Mouse (Mus musculus): ENCODE measurements around the gene Fbxo47. TPM values are rescaled to one million over a fixed set of nuclear protein-coding genes. Genes with fewer than 3 reads are reported as not detected.

Gene Fbxo47
- polyA plus RNA-seq, 1 experiment from 2014 or later: 0.47 TPM

DNA sequence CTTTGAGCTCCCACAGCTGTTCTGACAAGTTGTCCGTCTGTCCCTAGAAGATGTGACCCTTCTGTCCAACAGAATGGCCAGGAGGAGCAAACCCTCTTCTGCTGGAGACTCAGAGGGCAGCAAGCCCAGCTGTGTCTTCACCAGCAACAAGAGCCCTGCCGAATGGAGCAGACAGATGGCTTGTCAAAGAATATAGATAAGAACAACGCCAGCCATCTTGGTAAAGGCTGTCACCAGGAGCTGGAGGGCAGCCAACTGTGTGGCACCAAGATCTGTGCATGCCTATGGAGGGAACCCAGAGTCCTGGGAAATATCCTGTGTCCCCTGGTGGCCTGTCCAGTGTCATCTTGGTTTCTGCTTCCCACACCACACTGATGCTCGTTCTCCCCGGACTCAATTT, 24.0 kb upstream of the Fbxo47 start:
- no peak for ATAC-seq (ENCODE audit: low FRiP score, low TSS enrichment)
- Histone ChIP-seq H3K9me3 (ENCODE audit: control insufficient read depth, low read length) (no peaks in the 10 kb centered on the region), H3K4me1 (ENCODE audit: control insufficient read depth, insufficient read depth, low read length) (no peaks in the 10 kb centered on the region), H3K27ac (ENCODE audit: low read depth, low read length) (no peak overlapping the region), H3K27me3 (ENCODE audit: control insufficient read depth, insufficient read depth, low read length) (no peaks in the 10 kb centered on the region), H3K4me2 (replicated peaks; ENCODE audit: low read depth, low read length) (no peak overlapping the region), H3K36me3 (ENCODE audit: control insufficient read depth, insufficient read depth, low read length) (no peaks in the 10 kb centered on the region), H3K9ac (ENCODE audit: low read depth, low read length) (no peak overlapping the region), H3K4me3 (ENCODE audit: low read length) (no peak overlapping the region)
- WGBS: 84% methylated on average over 5 of the region's 5 CpGs

DNA sequence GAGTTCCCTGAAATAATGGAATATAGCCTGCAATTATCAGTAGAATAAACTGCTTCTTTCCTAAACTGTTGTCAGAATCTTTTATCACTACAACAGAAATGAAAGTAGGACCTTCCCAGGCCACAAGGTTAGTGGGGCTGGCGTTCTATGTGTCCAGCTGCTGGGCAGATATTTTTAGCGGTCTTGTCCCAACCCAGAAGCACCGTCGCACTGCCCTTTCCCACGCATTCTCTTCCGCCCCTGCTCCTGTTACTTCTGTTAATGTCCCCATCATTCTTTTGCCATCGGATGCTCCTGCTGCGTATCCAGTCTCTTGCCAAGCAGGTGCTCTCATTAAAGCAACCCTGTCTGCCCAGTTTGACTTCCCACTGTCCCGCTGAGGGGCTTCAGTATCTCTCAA, 23.0 kb upstream of the Fbxo47 start:
- Histone ChIP-seq H3K4me3 (ENCODE audit: low read length) (no peak overlapping the region), H3K9ac (ENCODE audit: low read depth, low read length) (no peak overlapping the region), H3K4me2 (replicated peaks; ENCODE audit: low read depth, low read length) (no peak overlapping the region), H3K27ac (ENCODE audit: low read depth, low read length) (no peak overlapping the region), H3K36me3 (ENCODE audit: control insufficient read depth, insufficient read depth, low read length) (no peaks in the 10 kb centered on the region), H3K4me1 (ENCODE audit: control insufficient read depth, insufficient read depth, low read length) (no peaks in the 10 kb centered on the region), H3K9me3 (ENCODE audit: control insufficient read depth, low read length) (no peaks in the 10 kb centered on the region), H3K27me3 (ENCODE audit: control insufficient read depth, insufficient read depth, low read length) (no peaks in the 10 kb centered on the region)
- ATAC-seq (ENCODE audit: low FRiP score, low TSS enrichment): no peak
- WGBS: 83% methylated on average over 9 of the region's 9 CpGs

DNA sequence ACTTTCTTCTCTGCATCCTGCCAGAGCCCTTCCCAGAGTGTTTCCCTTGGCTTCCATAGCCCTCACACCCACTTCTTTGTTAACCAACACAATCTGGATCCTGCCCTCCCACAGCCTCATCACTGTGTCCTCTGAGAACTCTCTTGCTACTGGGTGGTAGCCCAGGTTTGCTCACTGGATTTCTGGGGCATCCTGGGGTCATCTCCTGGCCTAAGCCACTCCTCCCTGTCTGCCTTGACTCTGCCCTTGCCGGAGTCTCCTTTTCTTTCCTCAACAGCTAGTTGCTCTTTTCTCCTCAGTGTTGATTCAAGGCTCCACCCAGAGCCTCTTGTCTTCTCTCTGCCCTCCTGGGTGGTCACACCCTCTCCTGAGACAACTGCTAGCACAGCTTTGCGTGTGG, 22.0 kb upstream of the Fbxo47 start:
- Histone ChIP-seq H3K36me3 (ENCODE audit: control insufficient read depth, insufficient read depth, low read length) (no peaks in the 10 kb centered on the region), H3K4me2 (replicated peaks; ENCODE audit: low read depth, low read length) (no peak overlapping the region), H3K4me1 (ENCODE audit: control insufficient read depth, insufficient read depth, low read length) (no peaks in the 10 kb centered on the region), H3K4me3 (ENCODE audit: low read length) (no peak overlapping the region), H3K9ac (ENCODE audit: low read depth, low read length) (no peak overlapping the region), H3K27me3 (ENCODE audit: control insufficient read depth, insufficient read depth, low read length) (no peaks in the 10 kb centered on the region), H3K9me3 (ENCODE audit: control insufficient read depth, low read length) (no peaks in the 10 kb centered on the region), H3K27ac (ENCODE audit: low read depth, low read length) (no peak overlapping the region)
- no peak for ATAC-seq (ENCODE audit: low FRiP score, low TSS enrichment)
- 76% methylated on average over 2 of the region's 2 CpGs for WGBS

DNA sequence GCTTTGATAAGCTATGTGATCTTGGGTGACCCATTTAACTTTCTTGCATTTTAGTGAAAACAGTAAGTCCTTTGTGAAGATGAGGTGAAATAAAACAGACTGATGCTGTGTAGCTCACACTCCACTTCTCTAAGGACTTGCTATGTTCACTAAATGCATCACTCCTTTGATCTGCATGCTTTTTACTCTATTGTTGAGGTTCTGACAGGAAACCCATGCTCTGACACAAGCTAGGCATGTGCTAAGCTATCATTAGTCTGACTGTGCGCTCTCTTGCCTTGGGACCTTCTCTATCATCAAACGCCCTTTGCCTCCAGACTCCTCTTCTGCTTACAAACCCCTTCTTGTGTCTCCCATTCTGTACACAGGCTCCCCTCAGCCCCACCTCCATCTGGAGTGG, 21.6 kb upstream of the Fbxo47 start:
- WGBS: 92% methylated on average over 2 of the region's 2 CpGs
- Histone ChIP-seq H3K4me1 (ENCODE audit: control insufficient read depth, insufficient read depth, low read length) (no peaks in the 10 kb centered on the region), H3K9ac (ENCODE audit: low read depth, low read length) (no peak overlapping the region), H3K27me3 (ENCODE audit: control insufficient read depth, insufficient read depth, low read length) (no peaks in the 10 kb centered on the region), H3K27ac (ENCODE audit: low read depth, low read length) (no peak overlapping the region), H3K4me3 (ENCODE audit: low read length) (no peak overlapping the region), H3K4me2 (replicated peaks; ENCODE audit: low read depth, low read length) (no peak overlapping the region), H3K36me3 (ENCODE audit: control insufficient read depth, insufficient read depth, low read length) (no peaks in the 10 kb centered on the region), H3K9me3 (ENCODE audit: control insufficient read depth, low read length) (no peaks in the 10 kb centered on the region)
- ATAC-seq (ENCODE audit: low FRiP score, low TSS enrichment): no peak

DNA sequence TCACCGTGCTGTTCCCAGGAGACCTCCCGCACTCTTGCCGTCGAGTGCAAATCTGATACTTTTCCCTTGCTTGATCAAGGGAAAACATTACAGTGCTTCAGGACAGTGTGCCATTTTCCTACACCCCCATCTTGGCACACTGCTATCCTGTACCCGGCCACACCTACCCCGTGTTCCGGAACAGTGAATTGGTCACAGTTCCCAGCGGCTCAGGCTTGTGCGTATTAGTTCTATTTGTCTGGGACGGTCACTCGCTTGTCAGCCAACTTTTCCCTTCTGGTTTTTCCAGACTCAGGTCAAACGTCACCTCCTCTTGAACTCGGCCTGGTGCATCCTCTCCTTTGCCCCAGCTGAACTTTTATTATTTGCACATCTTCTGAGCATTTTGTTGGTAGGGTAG, 20.8 kb upstream of the Fbxo47 start:
- H3K27ac ChIP-seq (ENCODE audit: low read depth, low read length): no peak overlapping the region
- H3K4me3 ChIP-seq (ENCODE audit: low read length): no peak overlapping the region
- no peak for ATAC-seq (ENCODE audit: low FRiP score, low TSS enrichment)
- no peaks in the 10 kb centered on the region for H3K36me3 ChIP-seq (ENCODE audit: control insufficient read depth, insufficient read depth, low read length)
- H3K27me3 ChIP-seq (ENCODE audit: control insufficient read depth, insufficient read depth, low read length): no peaks in the 10 kb centered on the region
- H3K9ac ChIP-seq (ENCODE audit: low read depth, low read length): no peak overlapping the region
- WGBS: 67% methylated on average over 13 of the region's 13 CpGs
- H3K9me3 ChIP-seq (ENCODE audit: control insufficient read depth, low read length): no peaks in the 10 kb centered on the region
- no peak overlapping the region for H3K4me2 ChIP-seq (replicated peaks; ENCODE audit: low read depth, low read length)
- H3K4me1 ChIP-seq (ENCODE audit: control insufficient read depth, insufficient read depth, low read length): no peaks in the 10 kb centered on the region

DNA sequence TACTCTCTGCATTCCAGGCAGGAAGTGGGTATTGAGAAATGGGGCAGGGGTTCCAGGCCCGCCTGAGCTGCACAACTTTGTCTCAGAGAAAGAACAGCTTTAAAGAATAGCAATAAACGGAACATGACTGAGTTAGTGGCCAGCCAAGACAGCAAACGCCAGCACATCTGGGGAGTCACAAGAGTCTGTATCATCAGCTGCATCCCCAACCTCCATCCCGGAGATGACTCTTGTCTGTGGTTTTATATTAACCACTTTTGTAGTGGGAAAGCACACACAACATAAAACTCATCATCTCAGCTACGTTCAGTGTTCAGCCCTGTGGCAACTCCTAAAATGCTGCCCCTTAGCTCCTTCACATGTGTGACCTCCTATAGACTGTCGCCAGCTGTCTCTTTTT, 17.9 kb upstream of the Fbxo47 start:
- ATAC-seq (ENCODE audit: low FRiP score, low TSS enrichment): no peak
- Histone ChIP-seq H3K9ac (ENCODE audit: low read depth, low read length) (no peak overlapping the region), H3K9me3 (ENCODE audit: control insufficient read depth, low read length) (no peaks in the 10 kb centered on the region), H3K4me2 (replicated peaks; ENCODE audit: low read depth, low read length) (no peak overlapping the region), H3K27me3 (ENCODE audit: control insufficient read depth, insufficient read depth, low read length) (no peaks in the 10 kb centered on the region), H3K36me3 (ENCODE audit: control insufficient read depth, insufficient read depth, low read length) (no peaks in the 10 kb centered on the region), H3K4me3 (ENCODE audit: low read length) (no peak overlapping the region), H3K4me1 (ENCODE audit: control insufficient read depth, insufficient read depth, low read length) (no peaks in the 10 kb centered on the region), H3K27ac (ENCODE audit: low read depth, low read length) (no peak overlapping the region)
- 81% methylated on average over 6 of the region's 6 CpGs for WGBS

DNA sequence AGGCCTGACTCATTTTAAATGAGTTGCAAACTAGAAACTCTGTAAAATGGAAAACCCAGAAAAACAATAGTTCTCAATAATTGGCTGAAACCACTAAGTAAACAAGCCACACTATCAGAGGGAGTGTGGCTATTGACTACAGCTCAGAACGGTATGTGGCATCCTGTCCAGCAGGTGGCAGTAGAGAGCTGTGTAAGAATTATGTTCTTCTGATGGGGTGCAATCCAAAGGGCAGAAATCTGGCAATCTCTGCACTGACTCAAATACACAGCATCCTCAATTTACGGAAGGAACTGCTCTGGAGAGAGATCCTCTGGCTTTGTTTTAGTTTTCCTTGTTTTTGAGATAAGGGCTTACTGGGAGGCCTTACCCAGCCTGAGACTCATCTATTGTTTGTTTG, 15.9 kb upstream of the Fbxo47 start:
- Histone ChIP-seq H3K27ac (ENCODE audit: low read depth, low read length) (no peak overlapping the region), H3K4me3 (ENCODE audit: low read length) (no peak overlapping the region), H3K36me3 (ENCODE audit: control insufficient read depth, insufficient read depth, low read length) (no peaks in the 10 kb centered on the region), H3K27me3 (ENCODE audit: control insufficient read depth, insufficient read depth, low read length) (no peaks in the 10 kb centered on the region), H3K4me1 (ENCODE audit: control insufficient read depth, insufficient read depth, low read length) (no peaks in the 10 kb centered on the region), H3K9ac (ENCODE audit: low read depth, low read length) (no peak overlapping the region), H3K9me3 (ENCODE audit: control insufficient read depth, low read length) (no peaks in the 10 kb centered on the region), H3K4me2 (replicated peaks; ENCODE audit: low read depth, low read length) (no peak overlapping the region)
- peak; percentile 86 for ATAC-seq (ENCODE audit: low FRiP score, low TSS enrichment)
- WGBS: 6% methylated on average over 2 of the region's 2 CpGs

DNA sequence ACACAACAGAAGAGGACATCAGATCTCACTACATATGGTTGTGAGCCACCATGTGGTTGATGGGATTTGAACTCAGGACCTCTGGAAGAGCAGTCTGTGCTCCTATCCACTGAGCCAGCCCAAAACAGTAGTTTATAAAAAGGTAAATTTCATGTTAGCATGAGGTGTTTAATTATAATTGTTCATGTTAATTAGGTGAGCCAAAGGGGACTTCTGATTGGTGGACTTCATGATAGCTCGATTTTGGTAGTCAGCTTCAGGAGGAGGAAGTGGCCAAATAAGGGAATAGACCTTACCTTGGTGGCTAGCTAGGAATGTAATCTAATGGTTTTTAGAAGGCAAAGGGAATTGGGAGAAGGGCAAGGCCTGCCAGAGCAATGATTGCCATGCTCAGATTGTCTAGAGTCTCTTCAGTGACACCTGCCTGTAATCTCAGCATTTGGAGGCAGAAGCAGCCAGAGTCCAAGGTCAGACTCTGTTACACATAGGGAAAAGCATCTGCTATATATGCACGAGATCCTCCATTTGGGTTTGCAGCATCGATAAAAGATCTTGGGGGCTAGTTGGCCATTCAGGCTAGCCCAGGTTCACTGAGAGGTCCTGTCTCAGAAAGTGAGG, 13.7 kb upstream of the Fbxo47 start:
- H3K4me3 ChIP-seq (ENCODE audit: low read length): no peak overlapping the region
- no peaks in the 10 kb centered on the region for H3K36me3 ChIP-seq (ENCODE audit: control insufficient read depth, insufficient read depth, low read length)
- H3K27ac ChIP-seq (ENCODE audit: low read depth, low read length): no peak overlapping the region
- H3K27me3 ChIP-seq (ENCODE audit: control insufficient read depth, insufficient read depth, low read length): no peaks in the 10 kb centered on the region
- no peaks in the 10 kb centered on the region for H3K4me1 ChIP-seq (ENCODE audit: control insufficient read depth, insufficient read depth, low read length)
- 81% methylated on average over 3 of the region's 3 CpGs for WGBS
- ATAC-seq (ENCODE audit: low FRiP score, low TSS enrichment): no peak
- H3K9ac ChIP-seq (ENCODE audit: low read depth, low read length): no peak overlapping the region
- no peak overlapping the region for H3K4me2 ChIP-seq (replicated peaks; ENCODE audit: low read depth, low read length)
- H3K9me3 ChIP-seq (ENCODE audit: control insufficient read depth, low read length): peaks cover 4% of the 10 kb centered on the region; the same call in 1 of the 2 replicates

DNA sequence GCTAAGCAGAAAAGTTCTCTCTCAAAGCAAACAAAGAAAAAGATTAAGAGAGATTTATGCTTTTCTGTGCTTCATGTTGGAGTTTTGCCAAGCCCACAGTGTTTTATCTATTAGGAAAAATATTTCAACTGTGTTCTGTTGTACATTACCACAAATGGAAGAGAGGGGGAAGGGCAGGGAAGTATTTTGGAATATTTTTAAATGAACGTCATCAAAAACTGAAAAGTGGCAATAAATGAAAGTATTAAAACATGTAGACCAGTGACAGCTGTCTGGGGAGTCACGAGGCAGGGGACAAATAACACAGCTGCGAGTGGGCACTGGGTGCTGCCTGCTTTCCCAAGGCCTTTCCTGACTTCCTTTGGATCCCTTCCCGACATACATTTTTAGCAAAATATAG, 12.7 kb upstream of the Fbxo47 start:
- WGBS: 72% methylated on average over 4 of the region's 4 CpGs

More for the DNA sequence above, 12.7 kb upstream of the Fbxo47 start:
- Histone ChIP-seq H3K36me3 (ENCODE audit: control insufficient read depth, insufficient read depth, low read length) (no peaks in the 10 kb centered on the region), H3K9ac (ENCODE audit: low read depth, low read length) (no peak overlapping the region; the same call in 1 of the 2 replicates), H3K27ac (ENCODE audit: low read depth, low read length) (no peak overlapping the region), H3K4me2 (replicated peaks; ENCODE audit: low read depth, low read length) (no peak overlapping the region), H3K4me1 (ENCODE audit: control insufficient read depth, insufficient read depth, low read length) (no peaks in the 10 kb centered on the region), H3K9me3 (ENCODE audit: control insufficient read depth, low read length) (peaks cover 4% of the 10 kb centered on the region; the same call in 1 of the 2 replicates), H3K4me3 (ENCODE audit: low read length) (no peak overlapping the region), H3K27me3 (ENCODE audit: control insufficient read depth, insufficient read depth, low read length) (no peaks in the 10 kb centered on the region)
- ATAC-seq (ENCODE audit: low FRiP score, low TSS enrichment): no peak

Measured in kidney, embryonic 14.5 days (tissue).